Mouse (Mus musculus): ENCODE results near the gene Dcaf6.

DNA sequence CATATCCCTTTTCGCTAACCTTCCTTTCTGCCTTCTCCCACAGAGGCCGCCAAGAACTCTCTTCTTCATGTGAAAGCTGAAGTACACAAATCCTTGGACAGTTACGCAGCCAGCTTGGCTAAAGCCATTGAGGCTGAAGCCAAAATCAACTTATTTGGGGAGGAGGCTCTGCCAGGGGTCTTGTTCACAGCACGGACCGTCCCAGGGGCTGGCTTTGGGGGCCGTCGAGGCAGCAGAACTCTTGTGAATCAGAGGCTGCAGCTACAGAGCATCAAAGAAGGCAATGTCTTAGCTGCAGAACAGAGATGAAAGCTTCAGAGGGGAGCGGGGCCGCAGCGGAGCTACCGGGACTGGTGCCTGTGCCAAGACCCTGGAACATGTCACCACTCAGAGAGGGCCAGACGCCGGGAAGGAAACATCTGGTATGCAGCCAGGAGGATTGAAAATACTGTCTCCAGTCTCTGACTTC is 138.8 kb downstream of the Dcaf6 start:
- TF ChIP-seq CTCF (IDR thresholded peaks at IDR 0.05; ENCODE audit: low read depth, low read length): no peak
- no peak for TF ChIP-seq POLR2A (IDR thresholded peaks at IDR 0.05; ENCODE audit: borderline replicate concordance, low read depth, low read length)
